7 mouse cellular contexts compared by ENCODE assay signal in genomic region chr15:79026511-79027290, GRCm38 (mm10). TPM values are rescaled to one million over a fixed set of nuclear protein-coding genes. Genes with fewer than 3 reads are reported as not detected.
A peak's percentile ranks its signal among the peaks of the same experiment; 100 is the strongest.
DNase-seq lines count a peak whose midpoint lies in the region; ATAC-seq lines count a peak whose summit lies in the region.

No protein-coding gene starts in this region.

- peak overlapping the region; percentile 85 for H3K4me2 ChIP-seq in intestine, embryonic 15.5 days (replicated peaks)
- H3K4me2 ChIP-seq in liver, embryonic 16.5 days (ENCODE audit: low read depth, low read length), result peak overlapping the region; percentile 75

- no peaks in the 10 kb centered on the region for H3K9me3 ChIP-seq in intestine, embryonic 15.5 days
- H3K9me3 ChIP-seq in liver, embryonic 16.5 days (replicated peaks; ENCODE audit: control insufficient read depth, low read length), result no peaks in the 10 kb centered on the region

- H3K4me1 ChIP-seq in intestine, embryonic 15.5 days (replicated peaks), result peaks cover 41% of the 10 kb centered on the region
- peaks cover 19% of the 10 kb centered on the region for H3K4me1 ChIP-seq in liver, embryonic 16.5 days (ENCODE audit: control insufficient read depth, low read depth, low read length)

- peak overlapping the region; percentile 85 for H3K4me3 ChIP-seq in intestine, embryonic 15.5 days (replicated peaks)
- H3K4me3 ChIP-seq in liver, embryonic 16.5 days (ENCODE audit: low read depth, low read length), result peak overlapping the region; percentile 67

- no peaks in the 10 kb centered on the region for H3K27me3 ChIP-seq in intestine, embryonic 15.5 days (replicated peaks)
- H3K27me3 ChIP-seq in liver, embryonic 16.5 days (ENCODE audit: control insufficient read depth, insufficient read depth, low read depth, low read length), result peaks cover 68% of the 10 kb centered on the region

- ATAC-seq in intestine, embryonic 15.5 days, result no peak
- ATAC-seq in liver, embryonic 16.5 days (ENCODE audit: low read depth), result no peak
- ATAC-seq in granulocyte monocyte progenitor cell, adult 5-6 weeks (replicated peaks; ENCODE audit: poor library complexity, severe bottlenecking), result no peak

- DNase-seq in NIH3T3 (ENCODE audit: low read depth), result peak; percentile 33
- DNase-seq in cerebellum, postnatal 14 days, result peak; percentile 72 to 83
- DNase-seq in right cerebral cortex, postnatal 14 days, result no peak
- DNase-seq in thymus, postnatal 4 days, result no peak

- WGBS in intestine, embryonic 15.5 days, result 48% methylated on average over 14 of the region's 14 CpGs
- 54% methylated on average over 14 of the region's 14 CpGs for WGBS in liver, embryonic 16.5 days (ENCODE audit: insufficient replicate concordance)

- peak overlapping the region; percentile 98 for H3K27ac ChIP-seq in intestine, embryonic 15.5 days
- H3K27ac ChIP-seq in liver, embryonic 16.5 days (ENCODE audit: low read length), result peak overlapping the region; percentile 78

- H3K9ac ChIP-seq in intestine, embryonic 15.5 days, result peak overlapping the region; percentile 99
- no peak overlapping the region for H3K9ac ChIP-seq in liver, embryonic 16.5 days (ENCODE audit: low read depth, low read length)

- no peaks in the 10 kb centered on the region for H3K36me3 ChIP-seq in intestine, embryonic 15.5 days
- H3K36me3 ChIP-seq in liver, embryonic 16.5 days (ENCODE audit: control insufficient read depth, insufficient read depth), result no peaks in the 10 kb centered on the region

RNA-seq across cellular contexts. Expression of gene H1f0, which starts 1.5 kb away (rescaled TPM):
- polyA plus RNA-seq in intestine, embryonic 15.5 days (2015; fragmentation: Nextera tagmentation; extraction: Ambion mirVana), result 441 and 523 TPM in 2 replicates
- 134 and 136 TPM in 2 replicates for polyA plus RNA-seq in liver, embryonic 16.5 days (2015; fragmentation: Nextera tagmentation; extraction: Ambion mirVana)
- 10.6 and 17.0 TPM in 2 replicates for total RNA-seq in granulocyte monocyte progenitor cell, adult 5-6 weeks (2014; fragmentation: Nextera tagmentation)
- total RNA-seq in granulocyte monocyte progenitor cell, adult 5-6 weeks (2017), result 19.6 and 24.4 TPM in 2 replicates

RNA-seq across cellular contexts. Expression of gene Galr3, which starts 15.0 kb away (rescaled TPM):
- polyA plus RNA-seq in intestine, embryonic 15.5 days (2015; fragmentation: Nextera tagmentation; extraction: Ambion mirVana), result 1.6 and 1.8 TPM in 2 replicates
- 0.20 TPM in 1 of 2 replicates, not detected in the other for polyA plus RNA-seq in liver, embryonic 16.5 days (2015; fragmentation: Nextera tagmentation; extraction: Ambion mirVana)
- 0.73 TPM in 1 of 2 replicates, not detected in the other for total RNA-seq in granulocyte monocyte progenitor cell, adult 5-6 weeks (2014; fragmentation: Nextera tagmentation)
- total RNA-seq in granulocyte monocyte progenitor cell, adult 5-6 weeks (2017), result 0.65 and 2.1 TPM in 2 replicates

RNA-seq across cellular contexts. Expression of gene Ankrd54, which starts 36.0 kb away (rescaled TPM):
- 53.5 and 56.2 TPM in 2 replicates for polyA plus RNA-seq in intestine, embryonic 15.5 days (2015; fragmentation: Nextera tagmentation; extraction: Ambion mirVana)
- polyA plus RNA-seq in liver, embryonic 16.5 days (2015; fragmentation: Nextera tagmentation; extraction: Ambion mirVana), result 36.7 and 40.9 TPM in 2 replicates
- total RNA-seq in granulocyte monocyte progenitor cell, adult 5-6 weeks (2014; fragmentation: Nextera tagmentation), result 14.5 and 21.9 TPM in 2 replicates
- total RNA-seq in granulocyte monocyte progenitor cell, adult 5-6 weeks (2017), result 14.0 and 20.8 TPM in 2 replicates

RNA-seq across cellular contexts. Expression of gene Eif3l, which starts 48.3 kb away (rescaled TPM):
- 229 and 241 TPM in 2 replicates for polyA plus RNA-seq in intestine, embryonic 15.5 days (2015; fragmentation: Nextera tagmentation; extraction: Ambion mirVana)
- 107 and 109 TPM in 2 replicates for polyA plus RNA-seq in liver, embryonic 16.5 days (2015; fragmentation: Nextera tagmentation; extraction: Ambion mirVana)
- 228 and 235 TPM in 2 replicates for total RNA-seq in granulocyte monocyte progenitor cell, adult 5-6 weeks (2014; fragmentation: Nextera tagmentation)
- 310 and 312 TPM in 2 replicates for total RNA-seq in granulocyte monocyte progenitor cell, adult 5-6 weeks (2017)

Comparison
In these comparisons a context has a peak if more than half of its experiments do, and no peak if none do; other contexts are left out.
1. DNase-seq: peak in NIH3T3 (single experiment) and cerebellum, postnatal 14 days (2 of 2); none in right cerebral cortex, postnatal 14 days (single experiment) and thymus, postnatal 4 days (single experiment).